In genomic region chr16:31755053-31755452, GRCm38 (mm10) we compare ENCODE assay signal across 15 mouse cellular contexts.
DNase-seq lines count a peak whose midpoint lies in the region; ATAC-seq and TF ChIP-seq lines count a peak whose summit lies in the region.
"Had no signal": no experiment of that assay in that cellular context is flagged by ENCODE, and none has a peak within 500 bp of the region (broad histone marks: within the 10 kb centered on the region; RNA-seq: fewer than 3 reads in every experiment).

No protein-coding gene starts in this region.

- H3K27ac ChIP-seq in cerebellum, adult 2 months (ENCODE audit: insufficient read depth, low read length) = peak overlapping the region; percentile 91; the same call in 1 of the 2 replicates
- H3K27ac ChIP-seq in layer of hippocampus, adult 2 months = peak overlapping the region; percentile 91
- H3K27ac ChIP-seq in neural tube, embryonic 15.5 days (replicated peaks) = peak overlapping the region; percentile 74
- H3K27ac ChIP-seq: heart, adult 2 months had no signal

- no peaks in the 10 kb centered on the region for H3K27me3 ChIP-seq in cerebellum, adult 2 months (ENCODE audit: control insufficient read depth, insufficient read depth, low read length)
- H3K27me3 ChIP-seq in neural tube, embryonic 15.5 days (replicated peaks) = no peaks in the 10 kb centered on the region
- H3K27me3 ChIP-seq: embryonic facial prominence, embryonic 12.5 days had no signal

- TF ChIP-seq POLR2A in cerebellum, adult 2 months (IDR thresholded peaks at IDR 0.05; ENCODE audit: borderline replicate concordance, insufficient read depth, low read length) = no peak

- ATAC-seq in granulocyte monocyte progenitor cell, adult 5-6 weeks (replicated peaks; ENCODE audit: poor library complexity, severe bottlenecking) = peak; percentile 58
- no peak for ATAC-seq in neural tube, embryonic 15.5 days (ENCODE audit: low FRiP score)
- ATAC-seq in megakaryocyte-erythroid progenitor cell, adult 5-6 weeks (replicated peaks; ENCODE audit: low FRiP score, low TSS enrichment, poor library complexity, severe bottlenecking) = no peak

- DNase-seq in cerebellum, adult 2 months = no peak
- DNase-seq in cerebellum, adult 11-12 months = no peak
- DNase-seq in layer of hippocampus, adult 2 months (ENCODE audit: low spot score in 2 of 2) = no peak
- DNase-seq in layer of hippocampus, adult 11-12 months (ENCODE audit: low spot score) = no peak
- no peak for DNase-seq in thymus, postnatal 36 days
- DNase-seq: heart, adult 2 months; kidney, adult 11 months; kidney, postnatal 10 days; liver; lung, adult 18-20 months; thymus, adult 18-20 months had no signal

- peak overlapping the region; percentile 48 for H3K4me3 ChIP-seq in cerebellum, adult 2 months (replicated peaks; ENCODE audit: insufficient read depth, low read depth, low read length)
- peak overlapping the region; percentile 59 for H3K4me3 ChIP-seq in layer of hippocampus, adult 2 months
- H3K4me3 ChIP-seq in neural tube, embryonic 15.5 days (replicated peaks) = peak overlapping the region; percentile 25; the same call in 1 of the 2 replicates
- H3K4me3 ChIP-seq: embryonic facial prominence, embryonic 12.5 days; heart, adult 2 months had no signal

- no peaks in the 10 kb centered on the region for H3K9me3 ChIP-seq in neural tube, embryonic 15.5 days (replicated peaks)
- H3K9me3 ChIP-seq: embryonic facial prominence, embryonic 12.5 days had no signal

- peaks cover 8% of the 10 kb centered on the region; the same call in 1 of the 2 replicates for H3K4me1 ChIP-seq in cerebellum, adult 2 months (ENCODE audit: control insufficient read depth, insufficient read depth, low read length)
- H3K4me1 ChIP-seq in neural tube, embryonic 15.5 days = peaks cover 7% of the 10 kb centered on the region
- H3K4me1 ChIP-seq: embryonic facial prominence, embryonic 12.5 days had no signal

- peak overlapping the region; percentile 48 for H3K4me2 ChIP-seq in neural tube, embryonic 15.5 days
- H3K4me2 ChIP-seq: embryonic facial prominence, embryonic 12.5 days had no signal

- 31% methylated on average over 1 of the region's 1 CpGs for WGBS in cerebellum, adult 2 months
- WGBS in neural tube, embryonic 15.5 days = 73% methylated on average over 1 of the region's 1 CpGs

- H3K36me3 ChIP-seq in neural tube, embryonic 15.5 days = no peaks in the 10 kb centered on the region
- H3K36me3 ChIP-seq: embryonic facial prominence, embryonic 12.5 days had no signal

- TF ChIP-seq CTCF in cerebellum, adult 2 months (IDR thresholded peaks at IDR 0.05; ENCODE audit: borderline replicate concordance, insufficient read depth, low read depth, low read length) = no peak
- no peak for TF ChIP-seq CTCF in layer of hippocampus, adult 2 months (conservative IDR thresholded peaks at IDR 0.05)

- no peak overlapping the region for H3K9ac ChIP-seq in neural tube, embryonic 15.5 days (replicated peaks)
- H3K9ac ChIP-seq: embryonic facial prominence, embryonic 12.5 days had no signal
